Mouse (Mus musculus) large intestine, adult 2 months (tissue): ENCODE measurements around the gene Galnt5. TPM values are rescaled to one million over a fixed set of nuclear protein-coding genes. Genes with fewer than 3 reads are reported as not detected.

Experiments
- polyA plus RNA-seq: library from polyadenylated mRNA; depleted of rRNA; stranded (reverse); fragments of >200 nt; gene quantifications from 2 replicates; pipeline ENCODE4 v1.2.3, GENCODE M21; 2012; rRNA removed

Gene Galnt5
- polyA plus RNA-seq, 1 experiment, result 1.6 TPM

Other genes with a start within 250 kb of the Galnt5 start
- gene Ermn, start 55.0 kb downstream of the Galnt5 start, polyA plus RNA-seq, result not detected in 2 replicates
- 16.5 and 31.0 TPM in 2 replicates for gene Cytip, start 197.6 kb downstream of the Galnt5 start, polyA plus RNA-seq